Mouse (Mus musculus) heart, embryonic 16.5 days (tissue): ENCODE measurements around the gene Arl8a. TPM values are rescaled to one million over a fixed set of nuclear protein-coding genes. Genes with fewer than 3 reads are reported as not detected.
"Not testable (repeated sequence)": the region's sequence is repeated elsewhere in the genome, so short reads cannot be mapped to it uniquely, and the experiment has no call there.

Source experiments
- ATAC-seq: fragments of 200-750 bp; cut with Nextera tagmentation; replicated peaks from 2 replicates; pipeline ENCODE4 v1.8.0; 2017; ENCODE audit warnings: moderate number of reproducible peaks; ENCODE audit not compliant: insufficient read depth, low FRiP score; ENCODE audit errors: extremely low read depth
- H3K27ac ChIP-seq: fragments of 300-500 bp; sonication (generic); 2 replicates; pipeline ENCODE4 v1.5.1; 2014; ENCODE audit warnings: mild to moderate bottlenecking, low read length, control low read depth, moderate library complexity
- H3K27me3 ChIP-seq: fragments of 300-500 bp; sonication (generic); 2 replicates; pipeline ENCODE4 v1.6.1; 2014; ENCODE audit warnings: low read length, mixed read lengths; ENCODE audit not compliant: control insufficient read depth, insufficient read depth
- H3K36me3 ChIP-seq: fragments of 300-500 bp; sonication (generic); 2 replicates; pipeline ENCODE4 v1.6.1; 2014; ENCODE audit not compliant: control insufficient read depth, insufficient read depth
- H3K4me1 ChIP-seq: fragments of 300-500 bp; sonication (generic); 2 replicates; pipeline ENCODE4 v1.6.1; 2014; ENCODE audit warnings: low read length, mixed read lengths; ENCODE audit not compliant: control insufficient read depth, insufficient read depth
- H3K4me2 ChIP-seq: fragments of 300-500 bp; sonication (generic); 2 replicates; pipeline ENCODE4 v1.6.1; 2014; ENCODE audit warnings: low read depth, mild to moderate bottlenecking, control low read depth, low read length
- H3K4me3 ChIP-seq: fragments of 300-500 bp; sonication (generic); 2 replicates; pipeline ENCODE4 v1.5.1; 2014; ENCODE audit warnings: mild to moderate bottlenecking, control low read depth, low read length
- H3K9ac ChIP-seq: fragments of 300-500 bp; sonication (generic); 2 replicates; pipeline ENCODE4 v1.6.1; 2014; ENCODE audit warnings: low read length, control low read depth
- H3K9me3 ChIP-seq: fragments of 300-500 bp; sonication (generic); replicated peaks from 2 replicates; pipeline ENCODE4 v1.6.1; 2016; ENCODE audit warnings: low read length; ENCODE audit not compliant: control insufficient read depth
- WGBS: fragments of 180-500 bp; shearing (Covaris S2); extraction: QIAGEN DNeasy Blood & Tissue Kit; methylation state at CpG from one replicate; pipeline ENCODE4 v1.1.7; 2014; 5-methylcytosine and 5-hydroxymethylcytosine counted together
- polyA plus RNA-seq: library from polyadenylated mRNA; unstranded; fragments of >200 nt; fragmentation: Nextera tagmentation; extraction: Ambion mirVana; gene quantifications from 2 replicates; pipeline ENCODE4 v1.2.1, GENCODE M21; 2015

Arl8a gene
- 40.2 and 43.9 TPM in 2 replicates for polyA plus RNA-seq

DNA sequence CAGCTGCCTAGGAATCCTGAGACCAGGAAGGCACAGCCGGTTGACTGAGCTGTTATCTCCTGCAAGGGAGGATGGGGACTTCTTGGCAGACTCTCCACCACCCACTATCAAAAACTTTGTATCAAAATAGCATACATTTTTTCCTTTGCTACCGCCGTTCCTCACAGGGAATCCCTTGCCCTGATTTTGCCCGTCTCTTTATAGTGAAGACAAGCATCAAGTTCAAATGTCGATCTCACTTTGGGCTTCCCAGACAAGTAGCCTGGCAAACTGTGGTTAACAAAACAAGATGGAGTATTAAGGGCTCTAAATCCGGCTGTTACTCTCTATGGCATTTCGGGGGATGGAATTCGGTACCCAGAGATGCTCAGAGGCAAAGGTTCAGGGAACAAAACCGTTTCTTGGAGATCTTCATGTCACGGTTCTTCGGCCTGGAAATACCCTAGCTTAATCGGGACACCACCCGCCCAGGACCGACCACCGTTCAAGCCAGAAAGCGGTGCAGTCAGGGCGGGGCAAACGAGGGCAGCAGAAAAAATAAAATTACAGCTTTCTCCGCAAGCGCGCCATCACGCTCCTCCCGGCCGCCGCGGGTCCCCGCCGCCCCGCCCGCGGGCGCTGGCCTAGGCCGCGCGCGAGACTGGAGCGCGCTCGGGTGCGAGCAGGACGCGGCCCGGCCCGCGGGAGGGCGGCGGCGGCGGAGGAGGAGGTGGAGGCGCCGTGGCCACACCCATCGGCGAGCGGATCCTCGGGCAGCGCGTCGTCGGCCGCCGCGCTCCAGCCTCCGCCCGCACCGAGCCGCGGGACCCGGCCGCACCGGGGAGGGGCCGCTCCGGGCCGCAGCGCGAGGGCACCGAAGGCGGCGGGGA, at the start of gene Arl8a:
Gene Arl8a, plus strand, starts transcription at position 748 of the 869 bp plus-strand sequence.
- peak; percentile 79 for ATAC-seq
- H3K36me3 ChIP-seq, result no peaks in the 10 kb centered on the region
- H3K4me3 ChIP-seq, result peak within 1 kb of the TSS; percentile 97
- H3K9ac ChIP-seq, result peak within 1 kb of the TSS; percentile 97
- under 1% methylated on average over 66 of the region's 78 CpGs for WGBS
- H3K4me2 ChIP-seq, result peak within 1 kb of the TSS; percentile 88
- peak within 1 kb of the TSS; percentile 89 for H3K27ac ChIP-seq
- H3K27me3 ChIP-seq, result peaks cover 26% of the 10 kb centered on the region
- no peaks in the 10 kb centered on the region for H3K9me3 ChIP-seq
- H3K4me1 ChIP-seq, result peaks cover 15% of the 10 kb centered on the region

DNA sequence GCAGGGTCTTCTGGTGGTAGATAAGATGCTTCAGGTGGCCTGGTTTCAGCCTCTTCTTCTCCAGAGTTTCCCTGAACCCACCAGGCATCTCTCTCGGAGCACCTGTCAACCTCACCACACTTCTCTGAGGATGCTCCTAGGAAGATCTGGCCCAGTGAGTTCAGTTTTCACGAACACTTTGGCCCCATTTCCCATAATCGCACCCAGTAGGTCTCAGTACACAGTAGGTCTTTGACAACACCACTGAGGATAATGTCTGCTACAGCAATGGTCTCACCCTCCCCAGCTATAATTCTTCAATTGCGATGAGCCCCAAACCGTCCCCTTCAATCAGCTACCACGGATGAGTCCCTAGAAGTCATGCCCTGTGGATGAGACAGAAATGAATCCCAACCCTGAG, 49.2 kb upstream of the Arl8a start:
- peaks cover 24% of the 10 kb centered on the region for H3K27me3 ChIP-seq
- no peak overlapping the region for H3K27ac ChIP-seq
- peaks cover 35% of the 10 kb centered on the region for H3K4me1 ChIP-seq
- H3K4me3 ChIP-seq, result no peak overlapping the region
- H3K9me3 ChIP-seq, result no peaks in the 10 kb centered on the region
- 89% methylated on average over 6 of the region's 6 CpGs for WGBS
- H3K4me2 ChIP-seq, result no peak overlapping the region
- ATAC-seq, result no peak
- no peak overlapping the region for H3K9ac ChIP-seq
- H3K36me3 ChIP-seq, result no peaks in the 10 kb centered on the region

DNA sequence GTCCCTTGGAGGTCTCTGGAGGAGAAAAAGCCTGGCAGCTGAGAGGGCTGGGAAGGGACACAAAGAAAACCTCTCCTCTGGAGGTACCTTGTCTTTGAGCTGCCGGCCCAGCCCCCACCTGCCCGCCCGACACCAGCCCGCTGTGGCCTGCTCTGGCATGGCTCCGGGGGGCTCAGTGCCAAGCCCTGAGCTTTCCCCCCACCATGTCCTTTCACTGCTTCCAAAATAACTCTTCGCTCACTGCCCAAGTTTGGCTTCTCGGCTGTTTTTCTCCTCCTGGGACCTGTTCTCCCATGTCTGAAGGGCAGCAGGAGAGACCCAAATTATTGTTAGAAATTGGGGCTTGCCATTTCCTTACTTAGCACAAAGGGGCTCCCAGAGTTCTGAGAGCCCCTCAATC, 48.2 kb upstream of the Arl8a start:
- peak; percentile 54 for ATAC-seq
- Histone ChIP-seq H3K4me2 (no peak overlapping the region), H3K9ac (no peak overlapping the region), H3K9me3 (no peaks in the 10 kb centered on the region), H3K4me3 (no peak overlapping the region), H3K27me3 (peaks cover 30% of the 10 kb centered on the region), H3K27ac (peak overlapping the region; percentile 64), H3K36me3 (no peaks in the 10 kb centered on the region), H3K4me1 (peaks cover 35% of the 10 kb centered on the region)
- WGBS, result 57% methylated on average over 7 of the region's 7 CpGs

DNA sequence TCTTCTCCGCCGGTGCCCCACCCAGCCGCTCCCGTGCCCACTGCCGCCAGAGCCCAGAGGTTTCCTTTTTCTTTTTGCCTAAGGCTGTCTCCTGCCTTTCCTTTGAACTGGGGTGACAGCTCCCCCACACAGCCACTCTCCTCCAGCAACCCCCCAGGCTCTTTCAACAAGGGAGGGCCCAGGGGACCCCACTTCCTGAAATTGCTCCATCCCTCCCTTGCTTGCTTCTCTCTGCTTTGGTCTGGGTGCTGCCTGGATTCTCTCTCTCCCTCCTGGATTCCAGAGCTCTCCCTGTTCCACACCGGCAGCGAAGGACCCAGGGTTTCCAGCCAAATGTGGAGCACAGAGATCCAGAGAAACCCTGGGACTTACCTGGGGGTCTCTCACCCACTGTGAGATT, 46.2 kb upstream of the Arl8a start:
- H3K27me3 ChIP-seq, result peaks cover 41% of the 10 kb centered on the region
- no peaks in the 10 kb centered on the region for H3K9me3 ChIP-seq
- ATAC-seq, result no peak
- H3K9ac ChIP-seq, result no peak overlapping the region
- no peaks in the 10 kb centered on the region for H3K36me3 ChIP-seq
- H3K27ac ChIP-seq, result no peak overlapping the region
- H3K4me2 ChIP-seq, result no peak overlapping the region
- H3K4me1 ChIP-seq, result peaks cover 27% of the 10 kb centered on the region
- H3K4me3 ChIP-seq, result no peak overlapping the region
- WGBS, result 52% methylated on average over 7 of the region's 7 CpGs

DNA sequence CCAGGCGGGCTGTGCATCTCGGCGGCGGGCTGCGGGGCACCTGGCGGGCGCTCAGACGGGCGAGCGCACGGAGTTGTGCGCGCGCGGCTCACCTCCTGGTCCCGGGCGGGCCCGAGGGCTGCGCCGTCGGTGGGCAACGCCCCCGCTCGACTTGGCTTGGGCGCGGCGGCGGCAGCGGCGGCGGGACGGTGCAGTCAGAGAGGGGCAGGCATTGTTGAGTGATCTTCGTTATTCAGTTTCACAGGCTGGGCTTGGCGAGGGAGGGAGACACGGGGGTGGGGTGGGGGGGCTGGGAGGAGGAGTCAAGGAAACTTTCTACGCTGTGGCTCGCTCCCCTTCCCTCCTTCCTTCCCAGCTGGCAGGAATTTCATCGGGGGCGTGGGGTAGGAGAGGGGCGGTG, 41.5 kb upstream of the Arl8a start, which contains the start of gene Lgr6:
Gene Lgr6, minus strand, starts transcription at position 153 of the 400 bp plus-strand sequence.
- Histone ChIP-seq H3K4me3 (peak within 1 kb of the TSS; percentile 58), H3K9me3 (no peaks in the 10 kb centered on the region), H3K9ac (peak within 1 kb of the TSS; percentile 57), H3K27me3 (peaks cover 54% of the 10 kb centered on the region), H3K27ac (no peak within 1 kb of the TSS), H3K36me3 (no peaks in the 10 kb centered on the region), H3K4me2 (peak within 1 kb of the TSS; percentile 76), H3K4me1 (peaks cover 9% of the 10 kb centered on the region)
- WGBS, result under 1% methylated on average over 34 of the region's 40 CpGs
- ATAC-seq, result no peak; the same call in 1 of the 2 replicates

DNA sequence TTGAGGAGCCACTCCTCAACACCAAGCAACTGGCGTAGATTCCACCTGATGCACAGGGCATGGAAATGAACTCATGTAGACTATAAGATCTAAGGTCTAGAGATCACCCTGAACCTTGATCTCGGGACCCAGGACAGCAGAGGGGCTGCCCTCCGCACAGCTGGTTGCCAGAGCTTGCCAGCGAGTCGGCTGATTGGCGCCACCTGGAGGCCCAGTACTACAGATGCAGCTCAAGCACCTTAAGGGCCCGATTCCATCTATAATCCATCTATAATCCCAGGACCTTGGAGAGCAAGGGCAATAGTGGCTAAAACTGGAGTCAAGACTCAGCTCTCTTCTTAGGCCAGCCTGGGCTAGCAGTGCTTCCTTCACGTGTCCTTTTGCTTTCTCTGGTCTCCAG, 40.7 kb upstream of the Arl8a start:
- Histone ChIP-seq H3K4me3 (peak overlapping the region; percentile 58; the same call in 1 of the 2 replicates), H3K27me3 (peaks cover 49% of the 10 kb centered on the region), H3K9ac (no peak overlapping the region), H3K9me3 (no peaks in the 10 kb centered on the region), H3K4me1 (peaks cover 6% of the 10 kb centered on the region), H3K27ac (no peak overlapping the region), H3K4me2 (peak overlapping the region; percentile 76), H3K36me3 (no peaks in the 10 kb centered on the region)
- WGBS, result 2% methylated on average over 8 of the region's 8 CpGs
- ATAC-seq, result peak; percentile 29; the same call in 1 of the 2 replicates

DNA sequence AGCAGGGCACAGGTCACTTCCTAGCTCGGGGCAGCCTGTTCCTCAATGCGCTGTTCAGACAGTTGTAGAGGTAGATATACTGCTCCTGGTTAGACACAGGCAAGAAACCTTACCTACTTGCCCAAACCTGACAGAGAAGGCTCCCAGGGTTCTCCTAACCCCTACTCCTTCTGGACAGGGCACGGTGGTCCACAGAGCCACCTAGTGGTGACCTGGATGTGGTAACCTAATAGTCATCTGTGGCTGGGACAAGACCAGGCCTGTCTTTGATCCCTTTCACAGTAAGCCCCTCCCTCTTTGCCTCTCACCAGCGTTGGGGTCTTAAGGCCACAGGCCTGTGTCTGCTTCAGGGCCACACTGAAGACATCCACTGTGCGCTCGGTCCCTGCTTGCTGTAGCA, 38.0 kb upstream of the Arl8a start:
- Histone ChIP-seq H3K4me1 (peaks cover 6% of the 10 kb centered on the region), H3K9ac (no peak overlapping the region), H3K9me3 (no peaks in the 10 kb centered on the region), H3K27me3 (peaks cover 31% of the 10 kb centered on the region), H3K36me3 (no peaks in the 10 kb centered on the region), H3K4me2 (no peak overlapping the region), H3K27ac (no peak overlapping the region), H3K4me3 (no peak overlapping the region)
- ATAC-seq, result no peak
- whole genome bisulfite sequencing, result 53% methylated on average over 6 of the region's 6 CpGs

DNA sequence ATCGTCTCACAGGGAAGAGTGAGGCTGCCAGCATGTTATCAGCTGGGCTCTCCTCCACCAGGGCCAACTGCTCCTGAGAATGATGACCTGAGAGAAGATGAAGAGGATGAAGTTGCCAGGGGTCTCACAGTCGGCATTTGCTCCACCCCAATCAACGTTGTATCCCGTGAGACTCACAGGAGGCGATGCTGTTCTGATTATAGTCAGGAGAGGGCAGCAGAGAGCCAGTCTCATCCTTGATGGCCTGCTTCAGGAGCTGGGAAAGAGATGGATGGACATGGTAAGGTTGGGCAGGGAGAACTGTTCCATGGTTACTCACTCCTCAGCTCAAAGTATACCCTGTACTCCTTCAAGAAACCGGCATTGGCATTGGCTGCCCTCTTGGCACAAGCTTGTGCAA, 36.5 kb upstream of the Arl8a start:
- Histone ChIP-seq H3K9ac (no peak overlapping the region), H3K4me1 (peaks cover 6% of the 10 kb centered on the region), H3K36me3 (no peaks in the 10 kb centered on the region), H3K27ac (no peak overlapping the region), H3K4me2 (no peak overlapping the region), H3K4me3 (no peak overlapping the region), H3K27me3 (peaks cover 24% of the 10 kb centered on the region), H3K9me3 (no peaks in the 10 kb centered on the region)
- 14% methylated on average over 6 of the region's 6 CpGs for WGBS
- no peak for ATAC-seq

DNA sequence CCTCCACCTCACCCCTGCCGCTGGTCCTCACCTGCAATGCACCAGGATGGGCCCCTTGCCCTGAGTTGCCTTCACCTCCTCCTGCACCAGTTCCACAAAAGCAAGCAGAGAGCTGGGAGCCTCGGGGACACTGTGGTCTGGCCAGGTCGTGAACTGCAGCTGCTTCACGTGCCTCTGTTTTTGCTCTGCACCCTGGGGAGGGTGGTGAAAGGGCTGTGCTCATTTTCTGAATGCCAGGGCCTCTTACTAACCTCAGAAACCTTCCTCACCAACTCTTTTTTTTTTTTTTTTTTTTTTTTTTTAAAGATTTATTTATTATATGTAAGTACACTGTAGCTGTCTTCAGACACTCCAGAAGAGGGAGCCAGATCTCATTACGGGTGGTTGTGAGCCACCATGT, 35.4 kb upstream of the Arl8a start:
- not testable (repeated sequence) for H3K9me3 ChIP-seq, H3K36me3 ChIP-seq, H3K4me2 ChIP-seq, H3K27ac ChIP-seq, H3K4me1 ChIP-seq, H3K4me3 ChIP-seq, H3K9ac ChIP-seq, ATAC-seq
- H3K27me3 ChIP-seq, result peaks cover 17% of the 10 kb centered on the region
- WGBS, result 41% methylated on average over 4 of the region's 5 CpGs
